Mouse (Mus musculus) cerebral cortex, adult 2 months (tissue): ENCODE results near the gene Fam84a.

ENCODE experiments used
- WGBS: fragments of 180-500 bp; shearing (Covaris S2); methylation state at CpG from one replicate; pipeline ENCODE4 v1.1.7; 2018; 5-methylcytosine and 5-hydroxymethylcytosine counted together

Gene Fam84a

GRCm38 (mm10) chr12:14151921-14152320 lies at the start of gene Fam84a:
Gene Fam84a (minus strand): TSS chr12:14152054.
- WGBS = 1% methylated on average over 31 of the region's 31 CpGs

- WGBS = 85% methylated on average over 3 of the region's 3 CpGs
Measured at GRCm38 (mm10) chr12:14195479-14195878, 43.6 kb upstream of the Fam84a start.

DNA sequence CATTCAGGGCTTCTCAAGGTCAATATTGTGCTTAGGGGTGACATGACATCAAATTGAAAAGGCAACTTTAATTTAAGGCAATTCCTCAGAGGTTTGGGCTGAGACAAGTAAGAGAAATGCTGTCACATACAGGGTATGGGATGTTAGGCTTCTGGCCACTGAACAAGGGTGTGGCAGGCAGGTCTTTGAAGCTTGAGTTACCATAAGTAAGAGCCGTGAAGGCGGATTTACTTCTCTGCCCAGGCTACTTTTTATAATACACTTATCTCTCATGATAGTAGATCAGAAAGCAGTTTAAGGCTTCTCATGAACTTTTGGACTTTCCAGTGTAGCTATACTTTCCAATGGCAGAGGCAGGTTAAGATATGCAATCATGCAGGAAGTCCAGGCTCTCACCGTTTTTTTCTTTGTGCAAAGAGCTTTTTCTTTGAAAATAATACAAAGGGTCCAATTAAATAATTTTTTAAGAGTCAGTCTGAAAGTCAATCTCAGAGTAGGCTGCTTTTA lies 34.9 kb upstream of the Fam84a start:
- WGBS = 89% methylated on average over 3 of the region's 3 CpGs

- 48% methylated on average over 2 of the region's 2 CpGs for WGBS
Measured at GRCm38 (mm10) chr12:14165713-14166112, 13.9 kb upstream of the Fam84a start.

DNA sequence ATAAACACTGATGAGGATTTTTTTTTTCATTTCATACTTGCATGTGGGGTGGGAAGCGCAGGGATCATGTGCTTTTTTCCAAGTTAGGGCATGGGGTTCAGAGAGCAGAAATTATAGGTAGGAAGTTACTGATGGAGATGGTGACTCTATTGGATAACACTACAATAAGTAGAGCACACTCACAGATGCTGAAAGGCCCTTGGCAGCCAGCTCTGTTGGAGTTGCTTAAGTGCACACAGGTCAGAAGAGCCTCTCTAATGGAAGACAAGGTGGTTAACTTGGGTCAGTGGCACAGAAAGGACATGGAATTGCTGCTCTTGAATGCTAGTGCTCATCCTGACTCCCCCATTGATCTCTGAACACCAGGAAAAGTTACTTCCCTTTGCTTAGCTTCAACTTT lies 13.1 kb upstream of the Fam84a start:
- 98% methylated on average over 1 of the region's 1 CpGs for WGBS

- WGBS = 1% methylated on average over 14 of the region's 14 CpGs
Measured at GRCm38 (mm10) chr12:14152426-14152825, 572 bp upstream of the Fam84a start.

GRCm38 (mm10) chr12:14150936-14151631 lies 770 bp downstream of the Fam84a start:
- 3% methylated on average over 19 of the region's 19 CpGs for WGBS

- WGBS = 2% methylated on average over 20 of the region's 20 CpGs
Measured at GRCm38 (mm10) chr12:14150568-14150909, 1.3 kb downstream of the Fam84a start.

DNA sequence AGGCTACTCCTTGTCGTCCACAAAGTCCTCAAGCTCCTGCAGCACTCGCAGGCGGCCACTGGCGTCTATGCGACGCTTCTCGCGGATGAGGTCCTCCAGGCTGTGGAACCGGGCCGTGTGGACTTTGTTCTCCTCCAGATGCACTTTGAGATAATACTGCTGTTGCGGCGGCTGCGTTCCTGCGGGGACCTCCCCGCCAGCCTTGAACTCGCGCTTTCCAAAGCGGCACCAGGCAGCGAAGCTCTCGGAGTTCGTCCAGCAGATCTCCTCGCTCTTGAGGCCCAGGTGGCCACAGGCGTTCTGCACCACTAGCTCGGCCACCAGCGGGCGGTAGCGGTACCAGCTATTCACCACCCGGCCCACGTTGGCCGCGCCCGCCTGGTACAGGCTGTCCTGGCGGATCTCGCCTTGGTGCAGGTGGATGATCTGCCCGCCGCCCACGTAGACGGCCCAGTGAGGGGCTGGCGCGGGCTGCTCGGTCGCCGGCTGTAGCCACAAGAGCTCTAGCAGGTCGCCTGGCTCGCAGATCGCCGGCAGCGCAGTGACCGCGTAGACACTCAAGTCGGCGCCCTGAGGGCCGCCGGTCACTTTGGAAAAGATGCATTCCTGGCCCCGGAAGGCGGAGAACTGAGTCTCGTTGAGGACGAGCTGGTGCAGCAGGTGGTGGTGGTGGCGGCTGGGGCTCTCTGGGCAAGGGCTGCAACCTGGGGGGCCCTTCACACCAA lies 1.8 kb downstream of the Fam84a start:
- WGBS = under 1% methylated on average over 59 of the region's 59 CpGs

DNA sequence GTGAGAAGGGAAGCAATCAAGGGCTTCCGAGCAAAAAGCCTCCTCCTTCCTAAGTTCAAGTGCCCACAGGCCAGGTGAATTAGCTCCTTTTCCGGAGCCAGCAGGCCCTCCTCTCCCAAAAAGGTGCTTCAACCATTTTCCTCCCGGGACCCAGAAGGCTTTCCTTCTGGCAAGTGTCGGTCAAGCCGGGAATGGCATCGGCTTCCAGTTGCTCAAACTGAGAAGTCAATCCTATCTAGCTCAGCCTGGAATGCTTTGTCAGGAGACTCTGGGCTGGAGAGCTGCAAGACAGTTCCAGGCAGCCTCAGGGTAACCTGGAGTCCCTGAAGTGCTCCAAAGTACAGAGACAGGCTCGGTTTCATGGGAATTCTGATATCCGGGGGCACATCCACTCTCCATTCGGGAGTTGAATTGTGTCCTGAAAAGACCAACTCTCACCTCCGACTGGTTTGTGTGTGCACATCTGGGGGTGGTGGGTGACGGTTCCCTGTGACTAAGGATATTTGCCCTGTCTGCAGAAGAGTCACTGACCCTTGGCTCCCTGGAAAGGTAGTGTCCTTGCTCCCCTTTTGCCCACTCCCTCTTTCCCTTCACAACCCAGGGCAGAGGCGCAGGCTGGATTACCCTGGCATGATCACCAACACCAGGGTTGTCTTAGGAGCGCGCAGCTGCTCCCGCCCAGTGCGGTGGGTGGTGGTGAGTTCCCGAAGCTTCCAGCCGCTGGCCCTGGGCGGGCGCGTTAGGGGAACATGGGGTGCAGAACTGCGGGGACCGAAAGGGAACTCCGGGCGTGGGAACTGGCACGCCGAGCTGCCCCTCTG lies 2.6 kb downstream of the Fam84a start:
- 23% methylated on average over 27 of the region's 27 CpGs for WGBS

DNA sequence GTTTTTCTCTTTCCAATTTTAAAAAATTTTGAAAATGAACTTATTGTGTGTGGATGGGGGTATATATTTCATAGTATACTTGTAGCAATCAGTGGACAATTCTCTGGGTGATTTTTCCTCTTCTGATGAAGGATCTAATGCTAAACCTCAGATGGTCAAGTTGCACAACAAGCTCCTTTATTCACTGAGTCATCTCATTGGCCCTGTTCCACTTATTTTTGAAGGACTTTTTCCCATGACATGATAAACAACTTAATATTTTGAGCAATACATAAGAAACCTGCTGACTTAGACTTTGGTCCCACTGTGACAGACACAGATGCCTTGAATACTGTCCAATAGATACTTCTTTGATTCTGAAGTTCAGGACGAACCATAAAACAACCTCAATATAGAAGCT lies 14.8 kb downstream of the Fam84a start:
- 72% methylated on average over 1 of the region's 1 CpGs for WGBS

- 65% methylated on average over 6 of the region's 6 CpGs for WGBS
Measured at GRCm38 (mm10) chr12:14114730-14115129, 37.1 kb downstream of the Fam84a start.
